Mouse (Mus musculus): ENCODE measurements around the gene Timp2. TPM values are rescaled to one million over a fixed set of nuclear protein-coding genes. Genes with fewer than 3 reads are reported as not detected.
"Not testable (repeated sequence)": the region's sequence is repeated elsewhere in the genome, so short reads cannot be mapped to it uniquely, and the experiment has no call there.

Gene Timp2
- polyA plus RNA-seq, 1 experiment = 37.6 TPM

DNA sequence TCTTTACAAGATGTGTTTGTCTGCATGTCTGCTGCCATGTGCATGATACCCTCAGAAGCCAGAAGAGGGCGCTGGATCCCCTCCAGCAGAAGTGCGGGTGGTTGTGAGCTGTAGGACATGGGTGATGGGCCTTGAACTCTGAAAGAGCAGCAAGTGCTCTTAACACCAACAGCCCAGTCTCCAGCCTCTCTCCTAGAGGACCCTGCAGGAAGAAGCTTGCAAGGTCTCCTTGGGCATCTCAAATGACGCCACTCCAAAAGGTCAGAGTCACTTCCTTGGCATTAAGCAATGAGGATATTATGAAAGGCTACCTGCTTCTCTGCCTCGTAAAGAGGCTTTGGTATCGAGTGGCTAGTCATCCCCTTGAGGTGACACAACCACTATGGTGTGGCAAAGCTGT is 36.9 kb downstream of the Timp2 start:
- peak overlapping the region; percentile 79 for H3K27ac ChIP-seq (ENCODE audit: control insufficient read depth, insufficient read depth, low read depth, low read length, poor library complexity)
- no peak overlapping the region for H3K4me3 ChIP-seq (replicated peaks; ENCODE audit: control insufficient read depth, low read depth, low read length)
- TF ChIP-seq POLR2A (IDR thresholded peaks at IDR 0.05; ENCODE audit: borderline replicate concordance, control insufficient read depth, low read depth, low read length) (no peak), CTCF (IDR thresholded peaks at IDR 0.05; ENCODE audit: control insufficient read depth, insufficient read depth, low read length) (peak; percentile 81)
- 33% methylated on average over 5 of the region's 5 CpGs for WGBS
- H3K4me1 ChIP-seq (ENCODE audit: control insufficient read depth, insufficient read depth, low read length) = peaks cover 4% of the 10 kb centered on the region

DNA sequence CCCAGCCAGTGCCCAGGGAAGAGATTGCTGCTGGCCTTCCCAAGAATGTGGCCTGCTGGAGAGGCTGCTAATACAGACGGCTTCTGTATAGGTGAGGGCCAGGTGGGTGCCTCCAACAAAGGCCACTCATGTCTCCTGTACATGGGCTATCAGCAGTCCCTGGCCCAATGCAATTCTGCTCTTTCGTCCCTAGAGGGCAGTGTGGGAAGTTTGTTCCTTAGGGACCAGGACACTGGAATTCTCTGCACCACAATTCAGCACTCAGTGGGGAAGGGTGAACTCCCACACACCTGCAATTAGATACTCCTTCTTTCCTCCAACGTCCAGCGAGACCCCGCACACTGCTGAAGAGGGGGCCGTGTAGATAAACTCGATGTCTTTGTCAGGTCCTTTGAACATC is 38.4 kb downstream of the Timp2 start:
- Histone ChIP-seq H3K4me3 (replicated peaks; ENCODE audit: control insufficient read depth, low read depth, low read length) (no peak overlapping the region), H3K27ac (ENCODE audit: control insufficient read depth, insufficient read depth, low read depth, low read length, poor library complexity) (no peak overlapping the region), H3K4me1 (ENCODE audit: control insufficient read depth, insufficient read depth, low read length) (peaks cover 4% of the 10 kb centered on the region)
- no peak for TF ChIP-seq POLR2A (IDR thresholded peaks at IDR 0.05; ENCODE audit: borderline replicate concordance, control insufficient read depth, low read depth, low read length)
- peak; percentile 73 for TF ChIP-seq CTCF (IDR thresholded peaks at IDR 0.05; ENCODE audit: control insufficient read depth, insufficient read depth, low read length)
- 53% methylated on average over 7 of the region's 7 CpGs for WGBS

- 70% methylated on average over 8 of the region's 8 CpGs for WGBS
- no peak overlapping the region for H3K4me3 ChIP-seq (replicated peaks; ENCODE audit: control insufficient read depth, low read depth, low read length)
- H3K4me1 ChIP-seq (ENCODE audit: control insufficient read depth, insufficient read depth, low read length) = peaks cover 4% of the 10 kb centered on the region
- no peak overlapping the region for H3K27ac ChIP-seq (ENCODE audit: control insufficient read depth, insufficient read depth, low read depth, low read length, poor library complexity)
- TF ChIP-seq CTCF (IDR thresholded peaks at IDR 0.05; ENCODE audit: control insufficient read depth, insufficient read depth, low read length) (no peak), POLR2A (IDR thresholded peaks at IDR 0.05; ENCODE audit: borderline replicate concordance, control insufficient read depth, low read depth, low read length) (no peak)
Measured at GRCm38 (mm10) chr11:118316231-118316806, 39.2 kb downstream of the Timp2 start.

GRCm38 (mm10) chr11:118312132-118312723 is 43.3 kb downstream of the Timp2 start:
- 35% methylated on average over 6 of the region's 6 CpGs for WGBS
- no peak overlapping the region for H3K4me3 ChIP-seq (replicated peaks; ENCODE audit: control insufficient read depth, low read depth, low read length)
- 0 out of 2 replicates have a peak overlapping the region, but pooled peaks have one; percentile 39 for H3K27ac ChIP-seq (ENCODE audit: control insufficient read depth, insufficient read depth, low read depth, low read length, poor library complexity)
- TF ChIP-seq POLR2A (IDR thresholded peaks at IDR 0.05; ENCODE audit: borderline replicate concordance, control insufficient read depth, low read depth, low read length) = no peak
- TF ChIP-seq CTCF (IDR thresholded peaks at IDR 0.05; ENCODE audit: control insufficient read depth, insufficient read depth, low read length) = no peak
- no peaks in the 10 kb centered on the region; the same call in 1 of the 2 replicates for H3K4me1 ChIP-seq (ENCODE audit: control insufficient read depth, insufficient read depth, low read length)

GRCm38 (mm10) chr11:118307962-118308361 is 47.6 kb downstream of the Timp2 start:
- not testable (repeated sequence) for H3K4me3 ChIP-seq (replicated peaks; ENCODE audit: control insufficient read depth, low read depth, low read length); H3K27ac ChIP-seq (ENCODE audit: control insufficient read depth, insufficient read depth, low read depth, low read length, poor library complexity); H3K4me1 ChIP-seq (ENCODE audit: control insufficient read depth, insufficient read depth, low read length)
- 84% methylated on average over 2 of the region's 2 CpGs for WGBS

DNA sequence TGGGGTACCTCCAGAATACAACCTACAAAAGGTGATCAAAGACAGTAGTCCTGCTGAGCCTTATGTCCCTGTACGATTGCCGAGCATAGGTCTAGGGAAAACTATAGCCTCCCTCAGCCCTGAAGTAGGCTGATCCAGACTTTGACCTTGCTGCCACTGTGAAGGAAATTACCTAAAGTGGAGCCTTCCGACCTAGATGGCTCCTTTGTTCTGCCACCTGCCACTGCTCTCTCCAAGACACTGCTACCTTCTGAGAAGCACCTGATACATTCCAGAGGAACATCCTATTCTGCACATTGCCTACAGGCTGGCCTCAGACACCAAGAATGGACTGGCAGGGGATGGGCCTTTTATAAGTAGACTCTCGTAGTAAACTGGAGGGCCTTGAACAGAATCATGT is 51.6 kb downstream of the Timp2 start:
- H3K4me3 ChIP-seq (replicated peaks; ENCODE audit: control insufficient read depth, low read depth, low read length); H3K4me1 ChIP-seq (ENCODE audit: control insufficient read depth, insufficient read depth, low read length); H3K27ac ChIP-seq (ENCODE audit: control insufficient read depth, insufficient read depth, low read depth, low read length, poor library complexity): not testable (repeated sequence)
- 87% methylated on average over 4 of the region's 4 CpGs for WGBS

DNA sequence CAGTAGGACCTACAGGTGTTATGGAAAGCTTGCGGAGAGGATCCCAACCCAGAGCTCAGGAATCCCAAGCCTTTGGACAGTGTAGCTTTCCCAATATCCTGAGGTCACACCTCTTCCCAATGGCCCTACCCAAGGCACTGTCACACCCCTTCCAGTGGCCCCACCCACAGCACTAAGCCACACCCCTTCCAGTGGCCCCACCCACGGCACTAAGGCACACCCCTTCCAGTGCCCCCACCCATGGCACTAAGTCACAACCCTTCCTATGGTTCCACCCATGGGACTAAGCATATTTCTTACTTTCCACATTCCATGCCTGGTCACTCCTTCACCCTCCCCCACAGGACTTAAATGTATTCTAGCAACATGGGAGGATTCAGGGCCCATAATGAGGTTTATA is 56.7 kb downstream of the Timp2 start:
- no peaks in the 10 kb centered on the region; the same call in 1 of the 2 replicates for H3K4me1 ChIP-seq (ENCODE audit: control insufficient read depth, insufficient read depth, low read length)
- 63% methylated on average over 2 of the region's 2 CpGs for WGBS
- no peak for TF ChIP-seq POLR2A (IDR thresholded peaks at IDR 0.05; ENCODE audit: borderline replicate concordance, control insufficient read depth, low read depth, low read length)
- no peak for TF ChIP-seq CTCF (IDR thresholded peaks at IDR 0.05; ENCODE audit: control insufficient read depth, insufficient read depth, low read length)
- no peak overlapping the region for H3K27ac ChIP-seq (ENCODE audit: control insufficient read depth, insufficient read depth, low read depth, low read length, poor library complexity)
- H3K4me3 ChIP-seq (replicated peaks; ENCODE audit: control insufficient read depth, low read depth, low read length) = no peak overlapping the region

GRCm38 (mm10) chr11:118297967-118298366 is 57.6 kb downstream of the Timp2 start:
- no peak overlapping the region for H3K27ac ChIP-seq (ENCODE audit: control insufficient read depth, insufficient read depth, low read depth, low read length, poor library complexity)
- no peak overlapping the region for H3K4me3 ChIP-seq (replicated peaks; ENCODE audit: control insufficient read depth, low read depth, low read length)
- no peaks in the 10 kb centered on the region; the same call in 1 of the 2 replicates for H3K4me1 ChIP-seq (ENCODE audit: control insufficient read depth, insufficient read depth, low read length)
- no peak for TF ChIP-seq POLR2A (IDR thresholded peaks at IDR 0.05; ENCODE audit: borderline replicate concordance, control insufficient read depth, low read depth, low read length)
- TF ChIP-seq CTCF (IDR thresholded peaks at IDR 0.05; ENCODE audit: control insufficient read depth, insufficient read depth, low read length) = peak; percentile 20; the same call in 1 of the 2 replicates
- WGBS = 76% methylated on average over 3 of the region's 3 CpGs

DNA sequence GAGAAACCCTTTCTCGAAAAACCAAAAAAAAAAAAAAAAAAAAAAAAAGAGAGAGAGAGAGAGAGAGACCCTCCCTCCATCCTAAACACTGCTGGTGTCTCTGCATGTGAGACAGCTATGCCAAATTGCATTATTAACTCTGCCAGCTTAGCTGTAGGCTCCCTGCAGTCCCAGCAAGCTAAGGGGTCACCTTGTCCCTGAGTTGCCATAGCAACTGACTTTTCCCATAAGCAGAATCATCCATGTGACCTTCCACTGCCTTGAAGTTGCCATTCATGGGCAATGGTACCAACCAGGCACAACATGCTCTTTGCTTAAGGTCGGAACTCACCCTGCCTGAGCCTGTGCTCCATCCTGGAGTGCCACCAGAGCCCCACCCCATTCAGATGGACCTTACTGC is 60.5 kb downstream of the Timp2 start:
- no peak overlapping the region for H3K27ac ChIP-seq (ENCODE audit: control insufficient read depth, insufficient read depth, low read depth, low read length, poor library complexity)
- 62% methylated on average over 2 of the region's 2 CpGs for WGBS
- no peak overlapping the region for H3K4me3 ChIP-seq (replicated peaks; ENCODE audit: control insufficient read depth, low read depth, low read length)
- no peaks in the 10 kb centered on the region for H3K4me1 ChIP-seq (ENCODE audit: control insufficient read depth, insufficient read depth, low read length)
- TF ChIP-seq CTCF (IDR thresholded peaks at IDR 0.05; ENCODE audit: control insufficient read depth, insufficient read depth, low read length) = no peak
- TF ChIP-seq POLR2A (IDR thresholded peaks at IDR 0.05; ENCODE audit: borderline replicate concordance, control insufficient read depth, low read depth, low read length) = no peak
